Mouse (Mus musculus): ENCODE measurements around the gene Olfr1368. TPM values are rescaled to one million over a fixed set of nuclear protein-coding genes. Genes with fewer than 3 reads are reported as not detected.
"Not testable (repeated sequence)": the region's sequence is repeated elsewhere in the genome, so short reads cannot be mapped to it uniquely, and the experiment has no call there.

Gene Olfr1368
- polyA plus RNA-seq, 1 experiment, result not detected

GRCm38 (mm10) chr13:21114121-21114520 lies 31.5 kb downstream of the Olfr1368 start:
- WGBS, result 84% methylated on average over 4 of the region's 4 CpGs
- no peak for TF ChIP-seq POLR2A (IDR thresholded peaks at IDR 0.05; ENCODE audit: low read depth, low read length)
- TF ChIP-seq CTCF (conservative IDR thresholded peaks at IDR 0.05; ENCODE audit: insufficient read depth, insufficient read length, low read depth, low read length), result no peak
- DNase-seq, result no peak
- no peak overlapping the region for H3K4me3 ChIP-seq (ENCODE audit: insufficient read depth, low read depth, low read length)
- H3K27me3 ChIP-seq (replicated peaks; ENCODE audit: control insufficient read depth, insufficient read depth, low read length), result no peaks in the 10 kb centered on the region
- H3K4me1 ChIP-seq (ENCODE audit: control insufficient read depth, insufficient read depth, low read length), result no peaks in the 10 kb centered on the region
- H3K27ac ChIP-seq (ENCODE audit: insufficient read depth, low read depth, low read length), result no peak overlapping the region
- no peaks in the 10 kb centered on the region for H3K36me3 ChIP-seq (ENCODE audit: control insufficient read depth, insufficient read depth, low read length)

DNA sequence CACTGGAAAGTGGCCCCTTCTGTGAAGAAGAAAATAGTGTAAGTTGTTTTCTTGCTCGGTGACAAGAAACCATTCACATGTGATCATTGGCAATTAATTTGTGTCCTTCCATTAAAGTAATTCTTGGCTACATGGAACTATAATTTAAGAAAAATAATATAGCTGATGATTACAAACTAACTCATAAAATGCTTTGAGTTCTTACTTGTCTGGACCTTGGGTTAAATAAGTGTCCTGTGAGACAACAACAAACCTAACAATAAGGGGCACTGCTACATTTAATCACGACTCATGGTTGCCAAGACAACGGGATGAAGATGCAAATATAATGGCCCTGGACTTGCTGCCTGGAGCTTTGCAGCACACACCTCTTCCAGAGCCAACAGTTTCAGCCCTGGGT lies 34.5 kb downstream of the Olfr1368 start, which contains the start of gene Olfr1369-ps1:
TSS of gene Olfr1369-ps1 (plus strand) at position 301 of the 400 bp plus-strand sequence.
- not testable (repeated sequence) for DNase-seq; H3K27me3 ChIP-seq (replicated peaks; ENCODE audit: control insufficient read depth, insufficient read depth, low read length); H3K4me3 ChIP-seq (ENCODE audit: insufficient read depth, low read depth, low read length); H3K4me1 ChIP-seq (ENCODE audit: control insufficient read depth, insufficient read depth, low read length); H3K27ac ChIP-seq (ENCODE audit: insufficient read depth, low read depth, low read length); H3K36me3 ChIP-seq (ENCODE audit: control insufficient read depth, insufficient read depth, low read length)
- 82% methylated on average over 3 of the region's 3 CpGs for WGBS

DNA sequence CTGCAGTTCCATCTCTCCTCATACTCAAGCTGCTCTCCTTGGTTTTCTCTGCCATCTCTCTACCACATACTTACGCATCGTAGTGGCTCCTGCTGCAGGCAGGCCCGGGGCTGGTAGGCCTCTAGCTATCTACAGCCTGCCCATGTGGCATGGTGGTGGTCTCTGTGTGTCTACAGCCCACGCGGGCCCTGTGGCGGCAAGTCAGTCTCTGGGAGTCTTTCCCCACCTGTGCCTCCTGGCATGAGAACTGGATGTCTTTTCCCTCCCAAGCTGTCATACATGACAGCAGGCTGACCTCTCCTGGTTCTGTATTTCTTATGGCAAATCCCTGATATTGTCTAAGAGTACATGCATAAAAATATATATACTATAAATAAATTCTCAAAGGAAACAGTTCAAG lies 35.2 kb downstream of the Olfr1368 start:
- no peaks in the 10 kb centered on the region for H3K36me3 ChIP-seq (ENCODE audit: control insufficient read depth, insufficient read depth, low read length)
- H3K4me3 ChIP-seq (ENCODE audit: insufficient read depth, low read depth, low read length), result no peak overlapping the region
- no peaks in the 10 kb centered on the region for H3K4me1 ChIP-seq (ENCODE audit: control insufficient read depth, insufficient read depth, low read length)
- 94% methylated on average over 6 of the region's 6 CpGs for WGBS
- no peak overlapping the region for H3K27ac ChIP-seq (ENCODE audit: insufficient read depth, low read depth, low read length)
- no peaks in the 10 kb centered on the region for H3K27me3 ChIP-seq (replicated peaks; ENCODE audit: control insufficient read depth, insufficient read depth, low read length)
- TF ChIP-seq POLR2A (IDR thresholded peaks at IDR 0.05; ENCODE audit: low read depth, low read length), result no peak
- no peak for TF ChIP-seq CTCF (conservative IDR thresholded peaks at IDR 0.05; ENCODE audit: insufficient read depth, insufficient read length, low read depth, low read length)
- no peak for DNase-seq

DNA sequence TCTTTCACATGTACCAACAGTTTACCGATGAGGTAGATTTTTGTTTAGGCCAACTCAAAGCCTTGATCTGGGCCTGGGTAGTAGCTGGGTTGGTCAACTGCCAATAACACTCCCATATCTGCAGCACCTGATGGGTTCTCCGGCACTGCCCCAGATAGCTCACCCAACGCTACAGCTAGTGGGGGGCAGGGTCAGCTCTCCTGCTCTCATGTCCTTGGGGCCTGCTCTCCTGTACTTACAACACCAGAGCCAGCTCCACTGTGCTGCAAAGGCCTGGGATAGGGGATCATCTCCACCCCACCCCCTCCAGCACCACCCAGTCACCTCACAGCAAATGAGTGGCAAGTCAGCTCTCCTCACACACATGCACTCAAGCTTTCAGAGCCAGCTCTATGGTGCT lies 35.9 kb downstream of the Olfr1368 start:
- H3K27ac ChIP-seq (ENCODE audit: insufficient read depth, low read depth, low read length), result no peak overlapping the region
- 92% methylated on average over 3 of the region's 3 CpGs for WGBS
- H3K4me3 ChIP-seq (ENCODE audit: insufficient read depth, low read depth, low read length), result no peak overlapping the region
- no peaks in the 10 kb centered on the region for H3K27me3 ChIP-seq (replicated peaks; ENCODE audit: control insufficient read depth, insufficient read depth, low read length)
- DNase-seq, result no peak
- TF ChIP-seq CTCF (conservative IDR thresholded peaks at IDR 0.05; ENCODE audit: insufficient read depth, insufficient read length, low read depth, low read length), result no peak
- no peak for TF ChIP-seq POLR2A (IDR thresholded peaks at IDR 0.05; ENCODE audit: low read depth, low read length)
- H3K4me1 ChIP-seq (ENCODE audit: control insufficient read depth, insufficient read depth, low read length), result no peaks in the 10 kb centered on the region
- no peaks in the 10 kb centered on the region for H3K36me3 ChIP-seq (ENCODE audit: control insufficient read depth, insufficient read depth, low read length)

Other genes starting within 250 kb of the Olfr1368 start
- not detected in 2 replicates for gene Olfr1370, start 70.9 kb downstream of the Olfr1368 start, polyA plus RNA-seq (2012; rRNA removed)
- not detected in 2 replicates for gene Olfr1369-ps1, start 34.4 kb downstream of the Olfr1368 start, polyA plus RNA-seq (2012; rRNA removed)
- not detected in 2 replicates for gene Olfr263, start 16.2 kb downstream of the Olfr1368 start, polyA plus RNA-seq (2012; rRNA removed)
- 29.9 and 30.2 TPM in 2 replicates for gene Trim27, start 33.6 kb upstream of the Olfr1368 start, polyA plus RNA-seq (2012; rRNA removed)
- gene Gpx5, start 146.9 kb upstream of the Olfr1368 start, polyA plus RNA-seq (2012; rRNA removed), result not detected in 2 replicates
- gene Gpx6, start 166.3 kb upstream of the Olfr1368 start, polyA plus RNA-seq (2012; rRNA removed), result 24.6 and 28.9 TPM in 2 replicates
- gene Olfr1367, start 201.0 kb upstream of the Olfr1368 start, polyA plus RNA-seq (2012; rRNA removed), result not detected in 2 replicates
- gene Zscan12, start 217.0 kb upstream of the Olfr1368 start, polyA plus RNA-seq (2012; rRNA removed), result 1.6 TPM in 2 replicates

Measured in kidney, adult 2 months (tissue).